ENCODE assay signal across 9 mouse cellular contexts in the genomic region with DNA sequence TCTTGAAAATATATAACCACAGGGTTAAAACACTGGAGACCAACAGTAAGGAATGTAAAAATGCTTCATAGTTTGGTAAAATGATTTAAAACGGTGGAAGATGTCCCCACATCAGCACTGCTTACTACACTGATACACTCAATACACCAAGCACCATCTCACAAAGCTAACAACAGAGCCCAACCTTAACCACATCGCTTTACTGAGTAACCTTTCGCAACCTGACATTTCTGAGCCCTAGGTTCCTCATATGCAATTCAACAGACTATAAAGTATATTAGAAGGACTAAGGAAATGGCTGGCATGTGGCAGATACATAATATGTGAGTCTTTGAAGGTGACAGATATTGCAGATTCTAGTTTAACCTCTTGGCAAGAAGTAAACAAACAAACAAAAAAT. TPM values are rescaled to one million over a fixed set of nuclear protein-coding genes. Genes with fewer than 3 reads are reported as not detected.
DNase-seq lines count a peak whose midpoint lies in the region; ATAC-seq lines count a peak whose summit lies in the region.
"Had no signal": no experiment of that assay in that cellular context is flagged by ENCODE, and none has a peak within 500 bp of the region (broad histone marks: within the 10 kb centered on the region; RNA-seq: fewer than 3 reads in every experiment).

No protein-coding gene starts in this region.

- no peak overlapping the region for H3K27ac ChIP-seq in liver, embryonic 11.5 days (ENCODE audit: low read depth, low read length)
- H3K27ac ChIP-seq in forebrain, embryonic 12.5 days = no peak overlapping the region
- no peak overlapping the region for H3K27ac ChIP-seq in limb, embryonic 13.5 days
- no peak overlapping the region for H3K27ac ChIP-seq in neural tube, embryonic 13.5 days (replicated peaks)

- no peaks in the 10 kb centered on the region for H3K9me3 ChIP-seq in liver, embryonic 11.5 days (ENCODE audit: control insufficient read depth, low read length)
- H3K9me3 ChIP-seq in forebrain, embryonic 12.5 days = no peaks in the 10 kb centered on the region
- no peaks in the 10 kb centered on the region for H3K9me3 ChIP-seq in limb, embryonic 13.5 days
- no peaks in the 10 kb centered on the region for H3K9me3 ChIP-seq in neural tube, embryonic 13.5 days

- peaks cover 15% of the 10 kb centered on the region for H3K4me1 ChIP-seq in liver, embryonic 11.5 days (replicated peaks; ENCODE audit: control insufficient read depth, insufficient read depth, low read length)
- H3K4me1 ChIP-seq in forebrain, embryonic 12.5 days = peaks cover 18% of the 10 kb centered on the region
- peaks cover 20% of the 10 kb centered on the region for H3K4me1 ChIP-seq in limb, embryonic 13.5 days
- peaks cover 36% of the 10 kb centered on the region for H3K4me1 ChIP-seq in neural tube, embryonic 13.5 days (replicated peaks)

- ATAC-seq in liver, embryonic 11.5 days (replicated peaks; ENCODE audit: low FRiP score) = no peak
- no peak for ATAC-seq in forebrain, embryonic 12.5 days (ENCODE audit: low FRiP score)
- ATAC-seq in limb, embryonic 13.5 days (ENCODE audit: low FRiP score, low read depth) = no peak
- no peak for ATAC-seq in neural tube, embryonic 13.5 days (ENCODE audit: low read depth)
- ATAC-seq: activated CD4-positive, CD25-positive, alpha-beta regulatory T cell, adult 4 months had no signal

- H3K4me2 ChIP-seq in liver, embryonic 11.5 days = peak overlapping the region; percentile 78
- peak overlapping the region; percentile 38 for H3K4me2 ChIP-seq in forebrain, embryonic 12.5 days
- H3K4me2 ChIP-seq in limb, embryonic 13.5 days (replicated peaks) = peak overlapping the region; percentile 47
- H3K4me2 ChIP-seq in neural tube, embryonic 13.5 days = peak overlapping the region; percentile 68

- no peaks in the 10 kb centered on the region; the same call in 1 of the 2 replicates for H3K36me3 ChIP-seq in liver, embryonic 11.5 days (ENCODE audit: control insufficient read depth, insufficient read depth, low read length)
- H3K36me3 ChIP-seq in forebrain, embryonic 12.5 days (replicated peaks) = no peaks in the 10 kb centered on the region; the same call in none of the 2 replicates
- H3K36me3 ChIP-seq in limb, embryonic 13.5 days = peaks cover 5% of the 10 kb centered on the region
- H3K36me3 ChIP-seq in neural tube, embryonic 13.5 days = peaks cover 4% of the 10 kb centered on the region; the same call in 1 of the 2 replicates

- DNase-seq in liver, embryonic 11.5 days (ENCODE audit: low spot score) = no peak
- DNase-seq in liver = no peak
- DNase-seq in gastrocnemius, postnatal 4 days (ENCODE audit: low spot score in 2 of 2) = no peak
- DNase-seq in adrenal gland, adult 8-10 months = no peak
- DNase-seq: left cerebral cortex, postnatal 4 days had no signal

- H3K4me3 ChIP-seq in liver, embryonic 11.5 days (ENCODE audit: low read depth, low read length) = peak overlapping the region; percentile 29; the same call in 1 of the 2 replicates
- H3K4me3 ChIP-seq in forebrain, embryonic 12.5 days (replicated peaks) = peak overlapping the region; percentile 2; the same call in 1 of the 2 replicates
- peak overlapping the region; percentile 21 for H3K4me3 ChIP-seq in limb, embryonic 13.5 days
- H3K4me3 ChIP-seq in neural tube, embryonic 13.5 days = peak overlapping the region; percentile 69

- 0 out of 2 replicates have a peak overlapping the region, but pooled peaks have one; percentile 25 for H3K9ac ChIP-seq in liver, embryonic 11.5 days (ENCODE audit: low read depth, low read length)
- no peak overlapping the region for H3K9ac ChIP-seq in forebrain, embryonic 12.5 days
- no peak overlapping the region for H3K9ac ChIP-seq in limb, embryonic 13.5 days
- H3K9ac ChIP-seq in neural tube, embryonic 13.5 days = peak overlapping the region; percentile 50

- H3K27me3 ChIP-seq in liver, embryonic 11.5 days (replicated peaks; ENCODE audit: control insufficient read depth, insufficient read depth, low read length) = no peaks in the 10 kb centered on the region
- no peaks in the 10 kb centered on the region for H3K27me3 ChIP-seq in forebrain, embryonic 12.5 days
- H3K27me3 ChIP-seq in limb, embryonic 13.5 days = no peaks in the 10 kb centered on the region
- H3K27me3 ChIP-seq in neural tube, embryonic 13.5 days = no peaks in the 10 kb centered on the region

- WGBS in liver, embryonic 11.5 days = 80% methylated on average over 3 of the region's 3 CpGs
- 100% methylated on average over 3 of the region's 3 CpGs for WGBS in forebrain, embryonic 12.5 days
- WGBS in limb, embryonic 13.5 days = 90% methylated on average over 3 of the region's 3 CpGs
- WGBS in neural tube, embryonic 13.5 days = 94% methylated on average over 3 of the region's 3 CpGs

RNA-seq across cellular contexts. Expression of a gene that starts 2.0 kb away (rescaled TPM):
- 18.8 and 18.9 TPM in 2 replicates for polyA plus RNA-seq in liver, embryonic 11.5 days (2014; fragmentation: Nextera tagmentation; extraction: Ambion mirVana)
- 29.1 and 31.0 TPM in 2 replicates for polyA plus RNA-seq in forebrain, embryonic 12.5 days (2016; fragmentation: Nextera tagmentation; extraction: Ambion mirVana)
- polyA plus RNA-seq in limb, embryonic 13.5 days (2015; fragmentation: Nextera tagmentation; extraction: Ambion mirVana) = 22.3 and 24.5 TPM in 2 replicates
- polyA plus RNA-seq in neural tube, embryonic 13.5 days (2015; fragmentation: Nextera tagmentation; extraction: Ambion mirVana) = 22.6 and 26.5 TPM in 2 replicates
- total RNA-seq in gastrocnemius, postnatal 4 days (2021) = 10 to 100 TPM; 49.1 to 51.4 TPM
- 10 to 100 TPM; 57.2 to 70.5 (median 57.7) TPM for total RNA-seq in adrenal gland, adult 8-10 months (2022)

RNA-seq across cellular contexts. Expression of a gene that starts 39.0 kb away (rescaled TPM):
- 68.0 and 68.4 TPM in 2 replicates for polyA plus RNA-seq in liver, embryonic 11.5 days (2014; fragmentation: Nextera tagmentation; extraction: Ambion mirVana)
- 59.1 and 69.5 TPM in 2 replicates for polyA plus RNA-seq in forebrain, embryonic 12.5 days (2016; fragmentation: Nextera tagmentation; extraction: Ambion mirVana)
- polyA plus RNA-seq in limb, embryonic 13.5 days (2015; fragmentation: Nextera tagmentation; extraction: Ambion mirVana) = 52.3 and 62.3 TPM in 2 replicates
- 36.1 and 40.0 TPM in 2 replicates for polyA plus RNA-seq in neural tube, embryonic 13.5 days (2015; fragmentation: Nextera tagmentation; extraction: Ambion mirVana)
- total RNA-seq in gastrocnemius, postnatal 4 days (2021) = 10 to 100 TPM; 24.2 to 31.2 TPM
- 10 to 100 TPM; 27.8 to 43.0 (median 35.6) TPM for total RNA-seq in adrenal gland, adult 8-10 months (2022)

RNA-seq across cellular contexts. Expression of a gene that starts 54.6 kb away (rescaled TPM):
- 311 and 340 TPM in 2 replicates for polyA plus RNA-seq in liver, embryonic 11.5 days (2014; fragmentation: Nextera tagmentation; extraction: Ambion mirVana)
- polyA plus RNA-seq in forebrain, embryonic 12.5 days (2016; fragmentation: Nextera tagmentation; extraction: Ambion mirVana) = 328 and 348 TPM in 2 replicates
- polyA plus RNA-seq in limb, embryonic 13.5 days (2015; fragmentation: Nextera tagmentation; extraction: Ambion mirVana) = 311 and 318 TPM in 2 replicates
- 327 and 348 TPM in 2 replicates for polyA plus RNA-seq in neural tube, embryonic 13.5 days (2015; fragmentation: Nextera tagmentation; extraction: Ambion mirVana)
- total RNA-seq in gastrocnemius, postnatal 4 days (2021) = 100 to 1,000 TPM; 197 to 219 TPM
- 100 to 1,000 TPM; 192 to 303 (median 226) TPM for total RNA-seq in adrenal gland, adult 8-10 months (2022)

RNA-seq across cellular contexts. Expression of a gene that starts 56.7 kb away (rescaled TPM):
- polyA plus RNA-seq in liver, embryonic 11.5 days (2014; fragmentation: Nextera tagmentation; extraction: Ambion mirVana) = 97.9 and 102 TPM in 2 replicates
- polyA plus RNA-seq in forebrain, embryonic 12.5 days (2016; fragmentation: Nextera tagmentation; extraction: Ambion mirVana) = 50.1 and 53.3 TPM in 2 replicates
- polyA plus RNA-seq in limb, embryonic 13.5 days (2015; fragmentation: Nextera tagmentation; extraction: Ambion mirVana) = 47.6 and 47.8 TPM in 2 replicates
- 36.9 and 39.2 TPM in 2 replicates for polyA plus RNA-seq in neural tube, embryonic 13.5 days (2015; fragmentation: Nextera tagmentation; extraction: Ambion mirVana)
- 10 to 100 TPM; 22.4 to 23.9 TPM for total RNA-seq in gastrocnemius, postnatal 4 days (2021)
- total RNA-seq in adrenal gland, adult 8-10 months (2022) = 10 to 100 TPM; 62.2 to 74.5 (median 65.2) TPM

Comparison
In these comparisons a context has a peak if more than half of its experiments do, and no peak if none do; other contexts are left out.
1. H3K4me3 ChIP-seq: peak in every context shown above with its lines; median percentile 69 in neural tube, embryonic 13.5 days; 29 in liver, embryonic 11.5 days; 21 in limb, embryonic 13.5 days; 2 in forebrain, embryonic 12.5 days.
2. H3K9ac ChIP-seq: peak in liver, embryonic 11.5 days (single experiment) and neural tube, embryonic 13.5 days (single experiment); none in forebrain, embryonic 12.5 days (single experiment) and limb, embryonic 13.5 days (single experiment).
3. Peak in every context shown above with its lines, with median percentiles within 50 percentile points of each other: H3K4me2 ChIP-seq.